Mouse (Mus musculus) leukemia stem cell, adult 10-12 weeks (primary cell): Measurements from ENCODE around the gene Noc2l. TPM values are rescaled to one million over a fixed set of nuclear protein-coding genes. Genes with fewer than 3 reads are reported as not detected.

Experiments
- polyA plus RNA-seq: library from polyadenylated mRNA; stranded (reverse); fragments of >175 nt; gene quantifications from 2 replicates; pipeline ENCODE4 v1.2.3, GENCODE M21; 2012; ENCODE audit warnings: low replicate concordance

Gene Noc2l
- polyA plus RNA-seq: 46.6 and 55.0 TPM in 2 replicates

GRCm38 (mm10) chr4:156235808-156236533 is at the start of gene Noc2l:
Gene Noc2l (plus strand): TSS chr4:156236010.

GRCm38 (mm10) chr4:156197131-156197828 is 38.5 kb upstream of the Noc2l start, which contains the start of gene Agrn:
Gene Agrn (minus strand): TSS chr4:156197488.

GRCm38 (mm10) chr4:156200623-156201475 is 35.0 kb upstream of the Noc2l start, which contains the start of gene Isg15:
Gene Isg15 (minus strand): TSS chr4:156200818.

GRCm38 (mm10) chr4:156203001-156203412 is 32.8 kb upstream of the Noc2l start, which contains the start of gene AW011738:
Gene AW011738 (plus strand): TSS chr4:156203304.

GRCm38 (mm10) chr4:156215649-156216048 is 20.2 kb upstream of the Noc2l start, which contains the start of gene Perm1:
Gene Perm1 (plus strand): TSS chr4:156215868.

GRCm38 (mm10) chr4:156234701-156235213 is 1.1 kb upstream of the Noc2l start, which contains the start of gene Plekhn1:
Gene Plekhn1 (minus strand): TSS chr4:156234857.

GRCm38 (mm10) chr4:156255078-156255839 is 19.4 kb downstream of the Noc2l start, which contains the start of gene Samd11:
Gene Samd11 (minus strand): TSS chr4:156255657.

Other genes starting within 250 kb of the Noc2l start
- gene B3galt6, start 243.4 kb upstream of the Noc2l start, polyA plus RNA-seq: 3.2 and 4.0 TPM in 2 replicates
- gene Sdf4, start 243.1 kb upstream of the Noc2l start, polyA plus RNA-seq: 40.5 and 45.3 TPM in 2 replicates
- gene Tnfrsf4, start 222.2 kb upstream of the Noc2l start, polyA plus RNA-seq: 3.1 and 8.5 TPM in 2 replicates
- gene Tnfrsf18, start 209.8 kb upstream of the Noc2l start, polyA plus RNA-seq: 5.5 and 8.2 TPM in 2 replicates
- gene Ttll10, start 176.6 kb upstream of the Noc2l start, polyA plus RNA-seq: not detected in 2 replicates
- 8.2 and 26.6 TPM in 2 replicates for gene 9430015G10Rik, start 126.0 kb upstream of the Noc2l start, polyA plus RNA-seq
- 1.0 and 1.2 TPM in 2 replicates for gene Rnf223, start 105.5 kb upstream of the Noc2l start, polyA plus RNA-seq
- 28.6 and 35.7 TPM in 2 replicates for gene Agrn, start 38.5 kb upstream of the Noc2l start, polyA plus RNA-seq
- 23.8 and 56.3 TPM in 2 replicates for gene Isg15, start 35.2 kb upstream of the Noc2l start, polyA plus RNA-seq
- gene AW011738, start 32.7 kb upstream of the Noc2l start, polyA plus RNA-seq: 38.6 and 49.2 TPM in 2 replicates
- gene Perm1, start 20.1 kb upstream of the Noc2l start, polyA plus RNA-seq: 0.10 and 0.31 TPM in 2 replicates
- 11.3 and 24.2 TPM in 2 replicates for gene Plekhn1, start 1.2 kb upstream of the Noc2l start, polyA plus RNA-seq
- 77.5 and 112 TPM in 2 replicates for gene Samd11, start 19.6 kb downstream of the Noc2l start, polyA plus RNA-seq
- gene Vmn2r-ps159, start 95.1 kb downstream of the Noc2l start, polyA plus RNA-seq: not detected in 2 replicates